Mouse (Mus musculus) cortical plate, adult 2 months (tissue): ENCODE results near the gene Trrap. TPM values are rescaled to one million over a fixed set of nuclear protein-coding genes. Genes with fewer than 3 reads are reported as not detected.
A peak's percentile ranks its signal among the peaks of the same experiment; 100 is the strongest.

ENCODE experiments used
- H3K27ac ChIP-seq: fragments of 200-500 bp; 2 replicates; pipeline ENCODE4 v1.5.1; 2012; ENCODE audit warnings: low read length, control low read depth, inconsistent platforms; ENCODE audit not compliant: insufficient read depth
- H3K4me1 ChIP-seq: fragments of 200-500 bp; 2 replicates; pipeline ENCODE4 v1.6.1; 2011; ENCODE audit warnings: low read length; ENCODE audit not compliant: control insufficient read depth, insufficient read depth
- H3K4me3 ChIP-seq: fragments of 200-500 bp; 2 replicates; pipeline ENCODE4 v1.5.1; 2011; ENCODE audit warnings: mild to moderate bottlenecking, low read length, control low read depth; ENCODE audit not compliant: insufficient read depth
- CTCF ChIP-seq: fragments of 200-500 bp; IDR thresholded peaks from 2 replicates; pipeline ENCODE4 v1.5.1; 2011; ENCODE audit warnings: mild to moderate bottlenecking, control low read depth, low read length; ENCODE audit not compliant: insufficient read depth; ENCODE audit errors: extremely low read depth
- POLR2A ChIP-seq: fragments of 200-500 bp; IDR thresholded peaks from 2 replicates; pipeline ENCODE4 v1.6.1; 2011; ENCODE audit warnings: mild to moderate bottlenecking, low read length, control low read depth; ENCODE audit not compliant: insufficient read depth; ENCODE audit errors: extremely low read depth
- polyA plus RNA-seq: library from polyadenylated mRNA; depleted of rRNA; stranded (reverse); fragments of >200 nt; gene quantifications from 2 replicates; pipeline ENCODE4 v1.2.3, GENCODE M21; 2012

Trrap gene
- polyA plus RNA-seq, 1 experiment = 160 TPM

DNA sequence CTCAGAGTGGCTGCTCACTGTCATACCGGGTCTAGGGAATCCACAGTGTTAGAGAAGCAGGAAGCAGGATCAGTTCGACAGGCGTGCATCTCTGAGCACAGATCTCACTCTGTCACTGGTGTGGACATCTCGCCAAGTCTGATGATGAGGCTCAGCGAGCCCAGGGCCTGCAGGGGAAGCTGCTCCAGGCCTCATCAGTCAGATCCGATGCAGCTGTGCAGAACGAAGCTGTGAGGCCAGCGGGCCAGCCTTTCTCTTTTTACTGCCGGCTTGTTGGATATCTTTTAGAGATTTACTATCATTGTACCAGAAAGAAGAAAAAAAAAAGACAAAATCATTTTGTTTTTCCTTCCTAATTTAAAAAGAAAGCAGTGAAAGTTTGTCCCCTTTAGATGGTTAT is 91.8 kb downstream of the Trrap start:
- Histone ChIP-seq H3K27ac (no peak overlapping the region), H3K4me1 (no peaks in the 10 kb centered on the region), H3K4me3 (no peak overlapping the region)
- TF ChIP-seq CTCF (no peak), POLR2A (no peak)

DNA sequence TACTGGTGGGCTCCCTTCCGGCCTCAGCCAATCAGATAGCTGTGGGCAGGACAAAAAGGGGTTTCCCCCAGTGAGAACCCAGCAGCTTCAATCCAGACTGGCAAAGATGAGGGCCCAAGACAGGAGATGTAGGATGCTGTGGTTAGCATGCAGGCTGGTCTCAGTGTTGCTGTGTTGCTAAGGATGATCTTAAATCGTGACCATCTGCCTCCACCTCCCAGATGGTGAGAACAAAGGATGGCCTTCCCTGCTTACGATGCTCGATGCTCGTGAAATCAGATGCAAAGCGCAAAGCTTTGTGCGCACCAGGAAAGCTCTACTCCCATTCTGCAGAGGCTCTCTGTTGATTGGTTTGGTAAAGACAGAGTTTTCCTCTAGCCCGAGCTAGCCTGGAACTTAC is 93.4 kb downstream of the Trrap start:
- no peak overlapping the region for H3K4me3 ChIP-seq
- H3K4me1 ChIP-seq = no peaks in the 10 kb centered on the region
- H3K27ac ChIP-seq = no peak overlapping the region
- TF ChIP-seq CTCF (no peak), POLR2A (no peak)

GRCm38 (mm10) chr5:144866923-144867322 is 99.4 kb downstream of the Trrap start:
- TF ChIP-seq CTCF (peak; percentile 48), POLR2A (no peak)
- Histone ChIP-seq H3K4me3 (no peak overlapping the region), H3K27ac (no peak overlapping the region), H3K4me1 (no peaks in the 10 kb centered on the region)

DNA sequence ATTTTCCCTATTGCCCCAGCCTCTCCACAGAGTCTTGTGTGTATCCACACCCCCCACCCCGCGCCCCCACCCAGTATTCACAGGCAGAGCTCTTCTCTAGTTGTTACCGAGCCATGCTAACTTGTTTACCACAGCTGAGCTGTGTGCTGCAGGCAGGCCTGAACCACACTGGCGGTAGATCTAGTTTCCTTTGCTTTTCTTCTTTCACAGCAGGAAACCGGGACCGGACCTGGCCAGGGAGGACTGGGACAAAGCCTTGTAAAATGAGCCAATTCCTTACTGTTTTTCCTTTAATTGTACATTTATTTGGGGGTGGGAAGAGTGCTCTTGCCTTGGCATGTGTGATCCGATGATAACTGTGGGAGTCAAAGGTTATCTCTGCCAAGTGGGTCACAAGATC is 101.9 kb downstream of the Trrap start:
- TF ChIP-seq CTCF (no peak), POLR2A (no peak)
- H3K4me1 ChIP-seq = no peaks in the 10 kb centered on the region
- H3K4me3 ChIP-seq = no peak overlapping the region
- no peak overlapping the region for H3K27ac ChIP-seq

- no peak overlapping the region for H3K27ac ChIP-seq
- no peak for TF ChIP-seq POLR2A
- no peak for TF ChIP-seq CTCF
- H3K4me3 ChIP-seq = no peak overlapping the region
- no peaks in the 10 kb centered on the region for H3K4me1 ChIP-seq
Observed at GRCm38 (mm10) chr5:144870782-144871181, 103.2 kb downstream of the Trrap start.

- Histone ChIP-seq H3K4me1 (no peaks in the 10 kb centered on the region), H3K4me3 (no peak overlapping the region), H3K27ac (no peak overlapping the region)
- TF ChIP-seq CTCF (peak; percentile 6; the same call in 1 of the 2 replicates), POLR2A (no peak)
Observed at GRCm38 (mm10) chr5:144871775-144872174, 104.2 kb downstream of the Trrap start.

DNA sequence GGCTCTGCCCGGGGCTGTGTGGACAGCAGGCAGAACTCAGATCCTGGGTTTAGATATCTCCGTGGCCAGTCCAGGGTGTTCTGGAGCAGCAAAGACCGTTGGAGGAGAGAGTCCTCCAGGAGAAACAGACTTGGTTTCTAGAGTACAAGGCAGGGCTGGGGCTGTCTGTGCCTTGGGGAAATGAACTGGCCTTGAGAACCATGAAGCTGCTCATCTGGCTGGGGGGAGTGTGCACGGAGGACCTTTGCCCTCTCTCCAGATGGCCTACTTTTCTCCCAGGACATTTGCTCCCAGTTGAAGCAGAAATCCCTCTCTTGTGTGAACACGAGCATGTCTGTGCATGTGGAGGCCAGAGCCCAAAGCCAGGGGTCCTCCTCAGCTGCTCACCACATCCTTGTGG is 104.8 kb downstream of the Trrap start:
- H3K4me3 ChIP-seq = no peak overlapping the region
- TF ChIP-seq CTCF (no peak), POLR2A (no peak)

GRCm38 (mm10) chr5:144872867-144873266 is 105.3 kb downstream of the Trrap start:
- Histone ChIP-seq H3K4me1 (no peaks in the 10 kb centered on the region), H3K27ac (no peak overlapping the region), H3K4me3 (no peak overlapping the region)
- TF ChIP-seq POLR2A = no peak
- TF ChIP-seq CTCF = no peak

More for the DNA sequence above, 104.8 kb downstream of the Trrap start:
- H3K27ac ChIP-seq = no peak overlapping the region
- no peaks in the 10 kb centered on the region for H3K4me1 ChIP-seq

DNA sequence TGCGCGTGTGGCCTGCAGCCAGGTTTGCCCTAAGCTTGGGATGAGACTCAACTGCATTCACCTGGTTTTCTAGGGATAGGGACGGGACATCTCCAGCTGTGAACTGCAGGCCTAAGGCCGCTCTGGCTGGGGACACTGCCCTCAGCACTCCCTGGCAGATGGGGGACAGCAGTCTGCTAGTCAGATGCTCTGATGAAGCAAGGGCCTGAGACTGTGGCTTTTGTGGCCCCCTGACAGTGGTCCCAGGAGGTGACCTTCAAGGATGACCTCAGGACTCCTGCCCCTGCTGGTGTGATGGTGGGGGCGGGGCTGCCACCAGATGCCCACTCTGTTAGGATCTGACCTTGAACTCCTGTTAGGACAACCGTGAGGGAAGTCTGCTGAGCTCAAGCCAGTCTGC is 107.7 kb downstream of the Trrap start:
- TF ChIP-seq POLR2A (no peak), CTCF (no peak)
- Histone ChIP-seq H3K27ac (no peak overlapping the region), H3K4me1 (no peaks in the 10 kb centered on the region), H3K4me3 (no peak overlapping the region)

DNA sequence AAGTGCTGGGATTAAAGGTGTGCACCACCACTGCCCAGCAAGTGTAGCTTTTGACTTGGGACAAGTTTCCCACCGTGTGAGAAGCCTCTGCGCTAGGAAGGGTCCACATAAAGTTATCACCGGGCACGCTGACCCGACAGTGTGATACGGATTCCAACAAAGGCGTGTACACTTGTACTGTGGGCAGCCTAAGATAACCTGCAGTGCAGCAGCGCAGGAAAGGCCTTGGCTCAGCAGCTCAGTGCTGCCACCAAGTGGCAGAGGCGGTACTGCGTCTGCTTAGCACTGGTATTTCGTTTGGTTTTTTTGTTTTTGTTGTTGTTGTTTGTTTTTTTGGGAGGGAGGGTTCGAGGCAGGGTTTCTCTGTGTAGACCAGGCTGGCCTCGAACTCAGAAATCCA is 108.4 kb downstream of the Trrap start:
- peak; percentile 3; the same call in 1 of the 2 replicates for TF ChIP-seq POLR2A
- TF ChIP-seq CTCF = peak; percentile 95
- Histone ChIP-seq H3K27ac (no peak overlapping the region), H3K4me1 (no peaks in the 10 kb centered on the region), H3K4me3 (no peak overlapping the region)

DNA sequence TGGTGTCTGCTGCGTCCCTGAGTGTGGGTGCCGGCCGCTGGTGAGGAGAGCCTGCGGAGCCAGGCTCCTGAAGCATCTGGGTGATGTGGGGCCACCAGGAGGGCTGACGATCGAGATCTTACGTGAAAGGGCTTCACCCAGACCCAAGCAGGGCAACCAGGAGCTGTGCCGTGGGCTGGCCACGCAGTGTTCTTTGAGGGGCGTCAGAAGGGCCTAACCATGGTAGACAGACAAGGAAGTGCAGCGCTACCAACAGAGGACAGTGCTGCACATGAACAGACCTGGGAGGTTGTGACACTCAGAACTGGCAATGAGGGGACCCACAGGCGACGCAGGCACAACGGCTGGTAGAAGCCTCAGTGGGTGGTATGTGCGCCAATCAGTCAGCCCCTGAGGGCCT is 109.5 kb downstream of the Trrap start:
- no peak for TF ChIP-seq CTCF
- TF ChIP-seq POLR2A = no peak
- no peaks in the 10 kb centered on the region for H3K4me1 ChIP-seq

More for the DNA sequence above, 109.5 kb downstream of the Trrap start:
- H3K27ac ChIP-seq = no peak overlapping the region
- H3K4me3 ChIP-seq = no peak overlapping the region
